Mouse (Mus musculus) liver, postnatal 0 days (tissue): ENCODE data around the gene Hist1h2bg.

Source experiments
- CTCF ChIP-seq: sonication (generic); IDR thresholded peaks from 2 replicates; pipeline ENCODE4 v1.5.1; 2016; ENCODE audit warnings: antibody characterized with exemption, low read depth
- EP300 ChIP-seq: IDR thresholded peaks from 2 replicates; pipeline ENCODE4 v1.6.1; 2016; ENCODE audit warnings: antibody characterized with exemption, low read depth, mild to moderate bottlenecking

DNA sequence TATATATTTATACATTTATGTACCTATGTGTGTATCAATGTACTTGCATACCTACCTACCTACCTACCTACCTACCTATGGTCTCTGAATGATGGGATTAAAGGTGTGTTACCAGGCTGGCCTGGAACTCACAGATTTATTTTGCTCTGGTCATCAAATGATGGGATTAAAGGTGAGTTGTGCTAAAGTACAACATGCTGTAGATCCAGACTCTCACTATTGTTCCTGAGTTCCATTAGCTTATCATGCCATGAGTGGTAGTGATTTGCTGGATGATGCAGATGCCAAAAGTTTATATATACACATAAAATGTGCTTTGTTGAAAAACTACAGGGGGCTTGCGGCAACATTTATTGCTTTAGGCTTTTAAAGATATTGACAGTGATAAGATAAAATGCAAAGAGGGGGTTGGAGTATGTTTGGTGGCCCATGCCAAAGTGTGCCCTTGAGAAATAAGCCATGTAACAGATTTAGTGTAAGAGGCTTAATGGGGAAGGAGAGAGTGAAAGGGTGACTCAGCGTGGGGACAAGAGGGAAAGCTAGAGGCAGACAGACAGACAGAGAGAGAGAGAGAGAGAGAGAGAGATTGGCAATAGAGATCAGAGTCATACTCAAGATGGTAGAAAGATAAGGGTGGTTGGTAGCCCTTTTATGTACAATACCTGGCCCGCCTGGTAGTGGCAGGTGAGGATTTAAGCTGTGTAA, 34.0 kb upstream of the Hist1h2bg start:
- TF ChIP-seq CTCF (no peak), EP300 (no peak)
